Mouse (Mus musculus) lung, embryonic 15.5 days (tissue): ENCODE measurements around the gene Pdlim5. TPM values are rescaled to one million over a fixed set of nuclear protein-coding genes. Genes with fewer than 3 reads are reported as not detected.

Experiments
- ATAC-seq: fragments of 200-750 bp; cut with Nextera tagmentation; 2 replicates; pipeline ENCODE4 v1.8.0; 2017; ENCODE audit warnings: moderate number of reproducible peaks, borderline replicate concordance; ENCODE audit not compliant: low FRiP score, low TSS enrichment; ENCODE audit errors: extremely low read depth
- H3K27ac ChIP-seq: fragments of 300-500 bp; sonication (generic); 2 replicates; pipeline ENCODE4 v1.5.1; 2015; ENCODE audit warnings: moderate library complexity, mild to moderate bottlenecking, inconsistent platforms
- H3K27me3 ChIP-seq: fragments of 300-500 bp; sonication (generic); 2 replicates; pipeline ENCODE4 v1.6.1; 2015; ENCODE audit warnings: inconsistent platforms
- H3K36me3 ChIP-seq: fragments of 300-500 bp; sonication (generic); 2 replicates; pipeline ENCODE4 v1.6.1; 2015; ENCODE audit warnings: inconsistent platforms
- H3K4me1 ChIP-seq: fragments of 300-500 bp; sonication (generic); 2 replicates; pipeline ENCODE4 v1.6.1; 2015; ENCODE audit warnings: inconsistent platforms
- H3K4me2 ChIP-seq: fragments of 300-500 bp; sonication (generic); 2 replicates; pipeline ENCODE4 v1.6.1; 2015; ENCODE audit warnings: inconsistent platforms, mild to moderate bottlenecking, moderate library complexity
- H3K4me3 ChIP-seq: fragments of 300-500 bp; sonication (generic); 2 replicates; pipeline ENCODE4 v1.5.1; 2015; ENCODE audit warnings: mild to moderate bottlenecking, inconsistent platforms
- H3K9ac ChIP-seq: fragments of 300-500 bp; sonication (generic); 2 replicates; pipeline ENCODE4 v1.6.1; 2015; ENCODE audit warnings: inconsistent platforms
- H3K9me3 ChIP-seq: fragments of 300-500 bp; sonication (generic); 2 replicates; pipeline ENCODE4 v1.6.1; 2016; ENCODE audit warnings: inconsistent platforms
- WGBS: fragments of 180-500 bp; shearing (Covaris S2); methylation state at CpG from one replicate; pipeline ENCODE4 v1.1.7; 2015; 5-methylcytosine and 5-hydroxymethylcytosine counted together
- polyA plus RNA-seq: library from polyadenylated mRNA; unstranded; fragments of >200 nt; fragmentation: Nextera tagmentation; extraction: Ambion mirVana; gene quantifications from 2 replicates; pipeline ENCODE4 v1.2.1, GENCODE M21; 2015

Gene Pdlim5
- polyA plus RNA-seq, 1 experiment from 2014 or later: 24.2 TPM

DNA sequence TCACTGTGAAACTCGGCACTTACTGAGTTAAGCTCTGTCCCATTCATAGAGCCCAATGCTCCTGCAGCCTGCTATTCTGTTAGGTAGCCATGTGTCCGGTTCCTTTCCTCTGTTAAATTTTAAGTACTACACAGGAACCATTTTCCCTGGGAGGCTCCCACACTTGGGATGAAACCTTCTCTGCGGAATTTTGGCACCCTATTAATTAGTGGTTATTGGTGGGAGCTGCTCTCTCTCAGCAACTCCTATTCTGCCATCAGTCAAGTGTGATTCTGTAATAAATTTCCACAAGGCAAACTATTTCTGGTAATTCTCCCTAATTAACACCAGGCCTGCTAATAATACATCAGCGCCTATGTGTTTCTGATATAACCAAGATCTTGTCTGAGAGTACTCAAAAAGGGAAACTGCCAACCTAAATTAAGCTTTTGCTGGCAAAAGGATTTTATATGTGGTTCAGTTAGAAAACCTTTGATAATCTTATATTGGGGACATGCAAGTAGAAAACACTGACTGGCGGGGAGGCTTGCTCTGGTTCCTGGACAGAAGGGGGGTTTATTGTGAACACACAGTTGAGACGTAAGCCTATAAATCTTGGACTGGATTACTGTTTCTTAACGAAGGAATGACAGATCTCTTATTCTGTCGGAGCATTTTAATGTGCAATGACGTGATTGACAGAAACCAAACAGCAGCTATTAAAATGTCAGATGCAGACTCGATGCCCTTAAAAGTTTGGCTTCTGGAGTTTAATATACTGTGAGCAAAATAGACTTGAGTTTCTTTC lies 157.0 kb downstream of the Pdlim5 start:
- no peak overlapping the region for H3K9ac ChIP-seq
- H3K27me3 ChIP-seq: no peaks in the 10 kb centered on the region
- no peak overlapping the region for H3K27ac ChIP-seq
- H3K4me2 ChIP-seq: no peak overlapping the region
- H3K9me3 ChIP-seq: no peaks in the 10 kb centered on the region
- no peaks in the 10 kb centered on the region for H3K4me1 ChIP-seq
- no peak overlapping the region for H3K4me3 ChIP-seq
- no peaks in the 10 kb centered on the region for H3K36me3 ChIP-seq
- WGBS: 78% methylated on average over 10 of the region's 10 CpGs
- ATAC-seq: no peak

DNA sequence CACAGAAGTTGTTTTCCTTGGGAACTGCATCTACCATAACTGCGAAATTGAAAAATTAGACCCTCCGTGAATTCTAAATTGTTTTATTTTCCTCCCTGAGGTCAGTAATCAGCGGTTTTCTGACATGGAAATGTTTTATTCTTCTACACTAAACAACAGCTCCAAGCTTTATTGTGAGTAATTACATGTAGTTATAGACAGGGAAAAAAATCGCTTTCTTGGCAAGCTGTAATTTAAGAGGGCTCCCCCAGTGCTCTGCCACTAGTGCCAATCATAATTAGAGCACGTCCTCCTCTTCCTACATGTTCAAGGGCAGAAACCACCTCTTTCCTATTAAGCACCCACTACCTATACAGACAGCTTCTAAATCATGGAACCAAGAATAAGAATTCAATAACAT lies 157.9 kb downstream of the Pdlim5 start:
- Histone ChIP-seq H3K27me3 (no peaks in the 10 kb centered on the region), H3K27ac (no peak overlapping the region), H3K4me3 (no peak overlapping the region), H3K9me3 (no peaks in the 10 kb centered on the region), H3K36me3 (no peaks in the 10 kb centered on the region), H3K4me1 (no peaks in the 10 kb centered on the region), H3K9ac (no peak overlapping the region), H3K4me2 (no peak overlapping the region)
- no peak for ATAC-seq
- 80% methylated on average over 5 of the region's 5 CpGs for WGBS

DNA sequence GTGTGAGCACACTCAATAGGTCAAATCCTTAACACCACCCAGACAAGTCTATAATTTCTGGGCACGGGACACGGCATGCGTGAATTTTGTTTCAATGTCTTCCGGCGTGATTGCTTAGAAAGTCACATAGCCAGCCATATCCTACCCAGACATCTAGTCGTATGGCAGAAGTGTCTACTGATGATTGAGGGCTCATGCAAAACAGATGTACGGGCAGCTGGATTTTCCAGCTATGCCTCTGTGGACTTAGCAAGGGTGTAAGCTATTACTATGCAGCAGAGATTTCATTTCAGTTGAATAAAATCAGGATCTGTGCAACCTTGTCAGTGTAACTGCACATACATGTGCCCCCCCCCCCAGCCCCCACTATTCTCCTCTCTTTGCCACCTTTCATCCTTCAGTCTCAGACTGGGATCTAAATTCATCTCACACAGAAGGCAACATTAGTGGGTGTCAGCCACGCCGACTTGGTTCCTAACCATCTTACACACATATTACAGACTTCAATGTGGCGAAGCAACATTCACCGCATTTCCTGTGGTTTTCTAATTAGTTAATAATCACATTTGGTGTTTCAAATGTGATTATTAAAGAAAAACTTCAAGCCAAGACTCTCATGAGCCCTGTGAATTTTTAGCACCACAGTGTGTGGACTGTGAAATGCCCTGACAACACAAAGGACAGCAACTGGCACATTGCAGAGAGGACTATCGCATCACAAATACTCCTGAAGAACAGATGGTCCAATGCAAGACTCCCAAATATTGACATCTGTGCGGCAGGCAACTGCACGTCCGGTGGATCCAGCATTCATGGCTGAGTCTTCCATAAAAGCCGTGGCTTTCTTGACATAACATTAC lies 161.7 kb downstream of the Pdlim5 start:
- Histone ChIP-seq H3K36me3 (no peaks in the 10 kb centered on the region), H3K27me3 (no peaks in the 10 kb centered on the region), H3K4me2 (no peak overlapping the region), H3K9ac (no peak overlapping the region), H3K4me1 (no peaks in the 10 kb centered on the region), H3K9me3 (no peaks in the 10 kb centered on the region), H3K4me3 (no peak overlapping the region), H3K27ac (no peak overlapping the region)
- ATAC-seq: no peak
- WGBS: 84% methylated on average over 16 of the region's 16 CpGs

DNA sequence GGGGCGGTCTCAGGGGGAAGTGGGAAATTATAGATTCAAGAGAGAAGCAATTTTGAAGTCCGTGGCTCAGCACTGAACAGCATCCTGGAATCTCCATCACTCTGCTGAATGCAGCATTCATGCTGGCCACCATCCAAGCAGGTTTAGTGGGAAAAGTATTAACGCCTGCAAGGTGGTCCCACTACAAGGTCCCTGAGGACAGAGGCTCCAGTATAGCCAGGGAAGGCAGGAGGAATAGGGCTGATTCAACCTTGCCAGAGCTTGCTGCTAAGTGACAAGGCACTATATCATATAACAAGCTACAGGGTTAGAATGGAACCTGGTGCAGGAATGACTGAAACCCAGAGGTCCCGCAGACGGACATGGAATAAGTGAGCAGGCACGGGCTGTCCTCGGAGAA lies 166.8 kb downstream of the Pdlim5 start:
- Histone ChIP-seq H3K27me3 (no peaks in the 10 kb centered on the region), H3K4me3 (no peak overlapping the region), H3K36me3 (no peaks in the 10 kb centered on the region), H3K9ac (no peak overlapping the region), H3K4me1 (no peaks in the 10 kb centered on the region), H3K27ac (no peak overlapping the region), H3K4me2 (no peak overlapping the region), H3K9me3 (no peaks in the 10 kb centered on the region)
- no peak for ATAC-seq
- WGBS: 77% methylated on average over 7 of the region's 7 CpGs

DNA sequence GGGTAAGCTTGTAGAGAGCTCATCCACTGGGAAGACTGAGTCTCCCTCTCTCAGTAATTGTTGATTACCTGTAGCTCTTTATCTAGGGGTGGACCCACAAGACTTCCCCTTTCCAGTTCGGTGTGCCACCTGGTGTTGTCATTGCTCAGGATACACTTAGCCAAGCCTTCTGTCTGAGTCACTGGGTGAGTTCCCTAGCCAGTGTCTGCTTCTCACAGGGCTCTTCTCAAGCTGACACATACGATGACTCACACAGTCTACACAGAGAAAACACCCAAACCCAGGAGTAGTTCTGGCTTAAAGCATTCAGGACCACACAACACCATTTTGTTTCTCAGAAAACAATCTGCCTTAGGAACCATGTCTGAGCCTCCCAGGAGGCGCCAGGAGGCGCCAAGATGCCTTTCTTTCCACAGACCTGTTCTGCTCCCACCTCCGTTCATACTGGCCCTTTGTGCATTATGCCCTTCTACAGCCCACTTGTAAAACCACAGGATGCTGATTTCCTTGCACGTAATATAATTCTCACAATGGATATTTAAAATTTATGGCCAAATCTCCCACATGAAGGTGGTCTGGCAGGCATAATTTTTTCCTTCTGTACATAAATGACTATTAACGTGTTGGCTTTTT lies 172.9 kb downstream of the Pdlim5 start:
- Histone ChIP-seq H3K4me2 (no peak overlapping the region), H3K4me1 (no peaks in the 10 kb centered on the region), H3K9ac (no peak overlapping the region), H3K4me3 (no peak overlapping the region), H3K27ac (no peak overlapping the region), H3K36me3 (no peaks in the 10 kb centered on the region), H3K27me3 (no peaks in the 10 kb centered on the region), H3K9me3 (no peaks in the 10 kb centered on the region)
- WGBS: 84% methylated on average over 7 of the region's 7 CpGs
- ATAC-seq: no peak

DNA sequence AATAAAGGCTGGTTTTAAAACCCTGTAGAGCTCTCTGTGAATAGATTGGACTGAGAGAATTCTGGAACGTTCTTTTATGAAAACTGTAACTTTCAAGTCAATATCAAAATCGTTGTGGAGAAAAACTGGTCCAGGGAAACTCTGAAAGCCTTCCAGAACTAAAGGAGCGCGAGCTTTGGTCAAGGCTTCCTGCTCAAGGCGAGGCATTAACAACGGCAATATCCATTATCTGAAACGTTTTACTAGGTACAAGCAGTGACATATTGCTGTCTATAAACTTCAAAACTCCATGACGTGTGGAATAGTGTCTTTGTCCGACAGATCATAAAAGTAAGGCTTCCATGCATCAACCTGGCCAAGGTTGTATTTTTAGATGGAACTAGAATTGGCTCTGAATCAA lies 175.6 kb downstream of the Pdlim5 start:
- 85% methylated on average over 9 of the region's 9 CpGs for WGBS

DNA sequence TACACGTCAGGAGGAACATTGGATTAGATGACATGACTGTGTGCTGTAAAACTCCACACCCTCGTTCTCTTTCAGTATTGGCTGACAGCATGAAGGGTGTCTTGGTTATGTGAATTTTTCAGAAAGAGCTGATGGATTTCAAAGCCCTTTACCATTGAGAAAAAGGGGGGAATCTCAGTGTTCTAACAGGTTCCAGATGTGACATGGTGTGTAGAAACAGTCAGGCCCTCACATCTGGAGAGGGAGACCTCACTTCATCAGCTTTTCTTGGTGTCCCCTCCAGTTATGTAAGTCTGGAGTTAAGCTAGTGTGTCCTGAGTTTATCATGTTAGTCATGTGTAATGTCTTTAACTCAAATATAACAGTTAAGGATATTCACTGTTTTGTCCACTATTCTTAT lies 182.7 kb downstream of the Pdlim5 start:
- Histone ChIP-seq H3K9ac (no peak overlapping the region), H3K27me3 (no peaks in the 10 kb centered on the region), H3K4me1 (no peaks in the 10 kb centered on the region), H3K9me3 (no peaks in the 10 kb centered on the region), H3K4me3 (no peak overlapping the region), H3K36me3 (no peaks in the 10 kb centered on the region), H3K27ac (no peak overlapping the region), H3K4me2 (no peak overlapping the region)
- ATAC-seq: no peak
- 51% methylated on average over 2 of the region's 2 CpGs for WGBS

More for the DNA sequence above, 175.6 kb downstream of the Pdlim5 start:
- Histone ChIP-seq H3K36me3 (no peaks in the 10 kb centered on the region), H3K9me3 (no peaks in the 10 kb centered on the region), H3K4me2 (no peak overlapping the region), H3K4me1 (no peaks in the 10 kb centered on the region), H3K27ac (no peak overlapping the region), H3K4me3 (no peak overlapping the region), H3K27me3 (no peaks in the 10 kb centered on the region), H3K9ac (no peak overlapping the region)
- no peak for ATAC-seq

DNA sequence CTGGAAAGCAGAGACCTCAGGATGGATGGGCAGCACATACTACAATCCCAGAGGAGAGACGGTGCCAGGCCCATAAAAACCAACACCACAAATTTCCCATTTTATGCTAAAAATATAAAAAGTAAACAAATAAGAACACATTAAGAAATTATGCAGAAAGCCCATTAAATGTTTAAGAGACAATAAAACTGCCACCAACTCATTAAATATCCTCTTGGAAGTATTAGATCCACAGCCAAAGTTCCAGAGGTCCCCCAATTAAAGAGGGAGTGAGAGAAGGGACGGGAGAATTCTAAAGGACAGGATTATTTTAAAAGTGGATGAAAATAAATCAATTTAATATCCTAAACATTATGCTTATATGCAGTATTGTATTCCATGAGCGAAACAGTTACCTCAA lies 183.3 kb downstream of the Pdlim5 start:
- Histone ChIP-seq H3K9ac (no peak overlapping the region), H3K4me2 (no peak overlapping the region), H3K4me3 (no peak overlapping the region), H3K9me3 (no peaks in the 10 kb centered on the region), H3K4me1 (no peaks in the 10 kb centered on the region), H3K27me3 (no peaks in the 10 kb centered on the region), H3K36me3 (no peaks in the 10 kb centered on the region), H3K27ac (no peak overlapping the region)
- no peak for ATAC-seq
- 52% methylated on average over 3 of the region's 3 CpGs for WGBS

DNA sequence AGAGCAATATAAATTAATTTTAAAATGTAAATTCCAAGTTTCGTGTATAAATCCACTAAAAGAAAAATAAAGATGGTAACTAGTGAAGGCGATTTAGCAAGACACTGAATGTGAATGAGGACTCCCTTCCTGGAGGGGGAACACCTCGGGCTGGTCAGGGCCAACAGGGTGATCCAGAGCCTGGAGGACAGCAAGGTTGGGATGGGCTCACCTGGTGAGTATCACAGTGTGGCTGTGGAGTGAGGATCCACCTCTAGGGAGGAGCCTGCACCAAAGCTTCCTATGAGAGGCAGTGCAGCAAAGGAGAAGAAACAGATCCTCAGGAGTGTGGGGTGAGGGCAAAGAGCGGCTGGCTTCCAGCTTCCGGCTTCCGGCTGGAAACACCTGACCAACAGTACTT lies 185.5 kb downstream of the Pdlim5 start:
- H3K27ac ChIP-seq: no peak overlapping the region
- WGBS: 61% methylated on average over 6 of the region's 6 CpGs
- H3K4me3 ChIP-seq: no peak overlapping the region
- ATAC-seq: no peak
- H3K27me3 ChIP-seq: no peaks in the 10 kb centered on the region
- H3K9ac ChIP-seq: no peak overlapping the region
- H3K9me3 ChIP-seq: no peaks in the 10 kb centered on the region
- H3K36me3 ChIP-seq: no peaks in the 10 kb centered on the region
- H3K4me1 ChIP-seq: no peaks in the 10 kb centered on the region
- H3K4me2 ChIP-seq: no peak overlapping the region

DNA sequence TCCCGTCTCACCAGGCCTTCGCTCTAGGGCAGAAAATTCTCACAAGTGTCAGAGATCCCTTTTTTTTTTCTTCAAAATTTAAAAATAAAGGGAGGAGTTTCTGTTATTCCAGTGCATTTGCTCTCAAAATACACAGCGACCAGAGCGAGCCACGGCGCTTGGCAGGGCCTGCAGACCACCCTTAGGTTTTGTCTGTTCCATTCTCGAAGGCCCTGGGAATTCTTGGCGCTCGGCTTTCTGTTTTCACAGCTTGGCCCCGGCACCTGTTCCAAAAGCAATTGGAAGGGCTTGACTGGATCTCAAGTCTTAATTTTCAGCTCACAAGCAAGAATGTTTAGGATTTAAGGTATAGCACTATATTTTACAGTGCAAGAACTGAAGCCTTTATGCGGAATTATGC lies 186.4 kb downstream of the Pdlim5 start:
- no peaks in the 10 kb centered on the region for H3K27me3 ChIP-seq

DNA sequence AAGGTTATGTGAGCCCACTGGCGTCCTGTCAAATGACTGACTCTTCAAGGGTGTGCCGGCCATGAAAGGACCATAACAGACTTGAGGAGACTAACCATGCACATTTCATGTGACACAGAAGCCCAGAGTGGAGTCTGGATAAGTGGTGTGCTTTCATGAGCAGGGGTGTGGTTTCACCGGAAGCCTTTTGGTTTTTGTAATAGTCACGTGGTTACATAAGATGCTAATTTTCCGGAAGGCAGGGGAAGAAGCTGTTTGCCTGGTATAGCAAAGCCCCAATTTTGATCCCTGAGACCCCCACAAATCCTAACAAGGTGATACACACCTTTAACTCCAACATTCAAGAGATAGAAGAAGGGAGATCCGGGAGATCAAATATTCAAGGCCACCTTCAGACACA lies 188.0 kb downstream of the Pdlim5 start:
- H3K36me3 ChIP-seq: no peaks in the 10 kb centered on the region
- no peak overlapping the region for H3K4me3 ChIP-seq
- no peak for ATAC-seq
- no peaks in the 10 kb centered on the region for H3K4me1 ChIP-seq
- H3K9me3 ChIP-seq: no peaks in the 10 kb centered on the region
- no peak overlapping the region for H3K9ac ChIP-seq
- 85% methylated on average over 6 of the region's 6 CpGs for WGBS
- no peaks in the 10 kb centered on the region for H3K27me3 ChIP-seq
- no peak overlapping the region for H3K4me2 ChIP-seq
- no peak overlapping the region for H3K27ac ChIP-seq

More for the DNA sequence above, 186.4 kb downstream of the Pdlim5 start:
- ATAC-seq: no peak
- no peak overlapping the region for H3K4me2 ChIP-seq
- H3K9ac ChIP-seq: no peak overlapping the region
- H3K36me3 ChIP-seq: no peaks in the 10 kb centered on the region
- H3K4me3 ChIP-seq: no peak overlapping the region
- no peaks in the 10 kb centered on the region for H3K9me3 ChIP-seq
- no peak overlapping the region for H3K27ac ChIP-seq
- no peaks in the 10 kb centered on the region for H3K4me1 ChIP-seq
- WGBS: 87% methylated on average over 11 of the region's 11 CpGs

DNA sequence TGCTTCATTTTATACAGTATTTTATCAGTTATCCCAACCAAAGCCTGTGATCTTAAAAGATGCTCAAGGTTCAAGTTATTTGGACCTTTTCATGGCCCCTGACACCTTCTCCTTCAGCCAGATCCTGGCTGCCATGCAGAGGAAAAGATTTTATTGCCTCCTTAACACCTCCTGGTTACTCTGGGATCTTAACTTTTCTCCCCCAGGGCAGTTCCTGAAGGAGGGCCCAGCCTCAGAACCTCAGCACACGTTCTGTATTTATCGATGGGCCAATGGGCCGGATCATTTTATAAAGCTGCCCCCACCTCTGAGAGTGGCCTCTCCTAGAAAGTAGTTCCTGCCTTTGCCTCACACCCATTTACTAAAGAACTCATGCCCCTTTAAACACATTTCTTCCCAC lies 189.2 kb downstream of the Pdlim5 start:
- Histone ChIP-seq H3K4me1 (no peaks in the 10 kb centered on the region), H3K4me3 (no peak overlapping the region), H3K9me3 (no peaks in the 10 kb centered on the region), H3K9ac (no peak overlapping the region), H3K27me3 (no peaks in the 10 kb centered on the region), H3K4me2 (no peak overlapping the region), H3K36me3 (no peaks in the 10 kb centered on the region), H3K27ac (no peak overlapping the region)
- no peak for ATAC-seq
- WGBS: 88% methylated on average over 3 of the region's 3 CpGs
